Mouse (Mus musculus) 3T3-L1 (cell line): ENCODE measurements at regions not wholly inside any gene's neighbourhood (a gene's known extent, or its start where the extent isn't known, plus 50 kb on each side); places are given as distances from the start of the nearest gene placed in this dataset.
A peak's percentile ranks its signal among the peaks of the same experiment; 100 is the strongest.

Source experiments
- DNase-seq: peaks from one replicate; pipeline ENCODE4 v3.0.0-alpha.2; 2015; ENCODE audit warnings: low read depth, low spot score

- DNase-seq = no peak
Measured at GRCm38 (mm10) chr1:128734857-128735256, 142.8 kb upstream of the Cxcr4 start.

GRCm38 (mm10) chr1:128731445-128731844 is 139.4 kb upstream of the Cxcr4 start:
- no peak for DNase-seq

DNA sequence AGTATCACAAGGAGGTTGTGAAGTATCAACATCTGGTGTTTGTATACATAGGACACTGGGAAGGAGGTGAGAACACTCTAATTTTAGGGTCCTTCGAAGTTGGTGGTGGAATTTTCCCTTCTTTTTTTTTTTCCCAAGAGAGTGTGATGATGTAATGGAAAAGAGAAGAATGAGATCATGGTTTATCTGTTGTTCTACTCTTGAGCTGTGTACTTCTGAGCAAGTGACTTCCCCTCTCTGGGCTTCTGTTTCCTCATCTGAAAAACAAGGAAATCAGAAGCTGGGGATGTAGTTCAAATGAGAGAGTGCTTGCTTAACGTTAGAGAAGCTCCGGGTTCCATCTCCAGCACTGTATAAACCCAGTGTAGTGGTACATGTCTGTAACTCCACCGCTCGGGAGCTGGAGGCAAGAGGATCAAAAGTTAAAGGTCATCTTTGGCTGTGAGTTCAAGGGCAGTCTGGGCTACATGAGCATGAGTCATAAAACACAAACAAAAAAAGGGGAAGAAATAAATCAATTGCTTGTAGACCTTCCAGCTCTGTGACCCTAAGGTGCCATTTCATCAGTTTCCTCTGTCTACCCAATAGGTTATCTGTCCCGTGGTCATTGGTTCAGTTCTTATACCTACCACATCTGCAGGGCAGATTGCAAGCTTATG is 132.5 kb upstream of the Cxcr4 start:
- no peak for DNase-seq

DNA sequence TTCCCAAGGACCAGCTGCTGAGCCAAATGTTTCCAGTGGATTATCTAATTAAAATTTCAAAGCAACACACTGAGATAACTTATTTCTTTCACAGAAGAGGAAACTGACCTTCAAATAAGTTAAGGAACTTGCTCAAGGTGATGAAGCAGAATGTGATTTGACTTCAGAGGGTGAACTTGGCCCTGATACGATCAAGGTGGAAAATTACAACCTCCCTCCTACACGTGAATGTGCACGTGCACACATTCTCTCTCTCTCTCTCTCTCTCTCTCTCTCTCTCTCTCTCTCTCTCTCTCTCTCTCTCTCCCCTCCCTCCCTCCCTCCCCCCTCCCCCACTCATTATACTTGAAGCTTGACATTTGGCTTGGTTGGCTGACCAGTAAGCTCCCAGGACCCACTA is 131.8 kb upstream of the Cxcr4 start:
- no peak for DNase-seq

GRCm38 (mm10) chr1:128722061-128722471 is 130.0 kb upstream of the Cxcr4 start:
- peak; percentile 12 for DNase-seq

- DNase-seq = no peak
Measured at GRCm38 (mm10) chr1:128714843-128715242, 122.8 kb upstream of the Cxcr4 start.

DNA sequence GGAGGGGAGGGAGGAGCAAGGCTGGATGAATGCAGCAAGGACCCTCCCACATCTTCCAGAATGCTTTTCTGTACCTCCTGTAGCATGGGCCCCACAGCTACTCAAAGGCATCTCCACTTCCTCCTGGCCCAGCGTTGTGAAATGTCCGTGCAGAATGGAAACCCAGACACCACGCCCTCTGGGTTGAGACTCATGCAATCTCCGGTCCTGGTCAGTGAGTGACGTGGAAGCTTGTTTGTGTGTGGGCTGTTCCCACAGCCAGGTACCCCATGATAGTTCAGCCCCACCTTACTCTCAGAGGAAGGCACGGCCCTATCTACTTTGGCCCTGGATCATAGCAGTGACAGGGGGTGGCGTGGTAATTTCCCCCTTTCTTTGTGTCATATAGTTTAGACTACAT is 120.8 kb upstream of the Cxcr4 start:
- DNase-seq = no peak

- DNase-seq = no peak
Measured at GRCm38 (mm10) chr1:128711121-128711520, 119.0 kb upstream of the Cxcr4 start.

- DNase-seq = no peak
Measured at GRCm38 (mm10) chr1:128707747-128708146, 115.7 kb upstream of the Cxcr4 start.

GRCm38 (mm10) chr1:128706167-128706566 is 114.1 kb upstream of the Cxcr4 start:
- no peak for DNase-seq

GRCm38 (mm10) chr1:128705071-128705503 is 113.0 kb upstream of the Cxcr4 start:
- DNase-seq = no peak

GRCm38 (mm10) chr1:128701326-128701725 is 109.2 kb upstream of the Cxcr4 start:
- peak; percentile 56 for DNase-seq

- DNase-seq = no peak
Measured at GRCm38 (mm10) chr1:128697962-128698361, 105.9 kb upstream of the Cxcr4 start.

DNA sequence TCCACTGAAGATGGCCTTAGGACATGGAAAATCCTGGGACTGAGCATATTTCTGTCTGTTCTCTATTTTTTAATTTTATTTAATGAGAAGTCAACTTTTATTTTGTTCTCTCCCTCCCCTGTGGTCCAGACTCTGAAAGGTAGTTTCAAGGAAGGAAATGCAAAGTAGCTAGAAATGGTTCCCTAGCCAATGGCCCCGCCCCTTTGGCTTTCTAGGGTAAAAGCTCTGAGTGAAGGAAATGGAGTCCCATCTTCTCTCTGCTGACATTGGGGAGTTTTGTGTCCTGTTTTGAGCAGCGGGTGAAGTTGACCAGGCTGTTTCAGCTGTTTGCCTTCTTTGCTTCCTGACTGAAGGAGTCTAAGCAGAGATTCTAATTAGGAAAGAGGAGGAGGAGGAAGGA is 103.8 kb upstream of the Cxcr4 start:
- DNase-seq = no peak

GRCm38 (mm10) chr1:128692799-128693198 is 100.7 kb upstream of the Cxcr4 start:
- DNase-seq = no peak

GRCm38 (mm10) chr1:128692313-128692712 is 100.2 kb upstream of the Cxcr4 start:
- DNase-seq = no peak

GRCm38 (mm10) chr1:128687236-128687927 is 95.3 kb upstream of the Cxcr4 start:
- no peak for DNase-seq

GRCm38 (mm10) chr1:128685467-128686137 is 93.5 kb upstream of the Cxcr4 start:
- DNase-seq = no peak

- no peak for DNase-seq
Measured at GRCm38 (mm10) chr1:128682942-128683341, 90.8 kb upstream of the Cxcr4 start.

DNA sequence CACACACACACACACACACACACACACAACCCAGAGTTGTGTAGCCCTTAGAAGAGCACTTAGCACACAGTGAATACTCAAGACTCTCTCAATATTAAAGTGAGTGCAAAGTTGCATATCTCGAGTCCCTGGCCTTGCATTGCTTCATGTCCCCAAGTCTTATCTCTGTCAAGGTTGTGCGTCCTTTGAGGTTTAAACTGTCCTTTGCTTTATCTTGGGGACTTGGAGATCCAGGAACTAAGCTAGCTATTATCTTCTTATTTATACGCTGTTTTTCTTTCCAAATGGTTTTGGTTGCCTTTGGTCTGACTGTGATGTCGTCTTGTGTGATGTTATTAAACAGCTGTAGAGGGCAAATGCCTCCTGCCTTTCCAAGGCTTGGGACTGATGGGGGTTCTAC is 89.2 kb upstream of the Cxcr4 start:
- no peak for DNase-seq

DNA sequence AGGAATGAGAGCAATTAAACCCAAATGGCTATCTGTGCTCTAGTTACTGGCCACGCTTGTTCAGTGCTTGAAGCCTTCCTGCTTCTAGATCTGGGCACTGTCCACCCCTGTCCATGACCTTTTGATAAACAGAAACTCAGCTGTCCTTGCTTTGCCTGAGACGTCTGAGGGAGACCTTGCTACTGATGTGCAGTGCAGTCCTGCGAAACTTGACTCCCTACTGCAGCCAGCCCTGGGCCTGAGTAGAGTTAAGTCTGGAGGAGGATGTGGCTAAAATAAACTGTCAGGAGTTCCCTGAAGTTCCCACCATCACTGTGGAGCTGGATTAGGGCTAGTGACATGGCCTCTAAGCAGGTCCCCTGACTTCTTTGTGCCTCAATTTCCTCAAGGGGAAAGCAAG is 88.4 kb upstream of the Cxcr4 start:
- DNase-seq = no peak

GRCm38 (mm10) chr1:128680012-128680411 is 87.9 kb upstream of the Cxcr4 start:
- DNase-seq = no peak
